Mouse (Mus musculus) kidney, embryonic 15.5 days (tissue): ENCODE data around the gene Tceal1. TPM values are rescaled to one million over a fixed set of nuclear protein-coding genes. Genes with fewer than 3 reads are reported as not detected.
"Not testable (repeated sequence)": the region's sequence is repeated elsewhere in the genome, so short reads cannot be mapped to it uniquely, and the experiment has no call there.

ENCODE experiments used
- ATAC-seq: fragments of 200-750 bp; cut with Nextera tagmentation; replicated peaks from 2 replicates; pipeline ENCODE4 v1.8.0; 2017; ENCODE audit warnings: moderate TSS enrichment; ENCODE audit not compliant: low FRiP score
- H3K27ac ChIP-seq: fragments of 300-500 bp; sonication (generic); 2 replicates; pipeline ENCODE4 v1.5.1; 2015; ENCODE audit warnings: mild to moderate bottlenecking, inconsistent platforms
- H3K27me3 ChIP-seq: fragments of 300-500 bp; sonication (generic); 2 replicates; pipeline ENCODE4 v1.6.1; 2015; ENCODE audit warnings: inconsistent platforms
- H3K36me3 ChIP-seq: fragments of 300-500 bp; sonication (generic); 2 replicates; pipeline ENCODE4 v1.6.1; 2015; ENCODE audit warnings: inconsistent platforms
- H3K4me1 ChIP-seq: fragments of 300-500 bp; sonication (generic); 2 replicates; pipeline ENCODE4 v1.6.1; 2015; ENCODE audit warnings: inconsistent platforms
- H3K4me2 ChIP-seq: fragments of 300-500 bp; sonication (generic); 2 replicates; pipeline ENCODE4 v1.6.1; 2015; ENCODE audit warnings: moderate library complexity, mild to moderate bottlenecking, inconsistent platforms
- H3K4me3 ChIP-seq: fragments of 300-500 bp; sonication (generic); replicated peaks from 2 replicates; pipeline ENCODE4 v1.5.1; 2015; ENCODE audit warnings: mild to moderate bottlenecking, inconsistent platforms
- H3K9ac ChIP-seq: fragments of 300-500 bp; sonication (generic); 2 replicates; pipeline ENCODE4 v1.6.1; 2015; ENCODE audit warnings: mild to moderate bottlenecking, inconsistent platforms
- H3K9me3 ChIP-seq: fragments of 300-500 bp; sonication (generic); replicated peaks from 2 replicates; pipeline ENCODE4 v1.6.1; 2016; ENCODE audit warnings: inconsistent platforms
- WGBS: fragments of 180-500 bp; shearing (Covaris S2); methylation state at CpG from one replicate; pipeline ENCODE4 v1.1.7; 2015; ENCODE audit warnings: mixed read lengths; 5-methylcytosine and 5-hydroxymethylcytosine counted together
- polyA plus RNA-seq: library from polyadenylated mRNA; unstranded; fragments of >200 nt; fragmentation: Nextera tagmentation; extraction: Ambion mirVana; gene quantifications from 2 replicates; pipeline ENCODE4 v1.2.1, GENCODE M21; 2015

Tceal1 gene
- polyA plus RNA-seq, result 10.4 and 11.8 TPM in 2 replicates

DNA sequence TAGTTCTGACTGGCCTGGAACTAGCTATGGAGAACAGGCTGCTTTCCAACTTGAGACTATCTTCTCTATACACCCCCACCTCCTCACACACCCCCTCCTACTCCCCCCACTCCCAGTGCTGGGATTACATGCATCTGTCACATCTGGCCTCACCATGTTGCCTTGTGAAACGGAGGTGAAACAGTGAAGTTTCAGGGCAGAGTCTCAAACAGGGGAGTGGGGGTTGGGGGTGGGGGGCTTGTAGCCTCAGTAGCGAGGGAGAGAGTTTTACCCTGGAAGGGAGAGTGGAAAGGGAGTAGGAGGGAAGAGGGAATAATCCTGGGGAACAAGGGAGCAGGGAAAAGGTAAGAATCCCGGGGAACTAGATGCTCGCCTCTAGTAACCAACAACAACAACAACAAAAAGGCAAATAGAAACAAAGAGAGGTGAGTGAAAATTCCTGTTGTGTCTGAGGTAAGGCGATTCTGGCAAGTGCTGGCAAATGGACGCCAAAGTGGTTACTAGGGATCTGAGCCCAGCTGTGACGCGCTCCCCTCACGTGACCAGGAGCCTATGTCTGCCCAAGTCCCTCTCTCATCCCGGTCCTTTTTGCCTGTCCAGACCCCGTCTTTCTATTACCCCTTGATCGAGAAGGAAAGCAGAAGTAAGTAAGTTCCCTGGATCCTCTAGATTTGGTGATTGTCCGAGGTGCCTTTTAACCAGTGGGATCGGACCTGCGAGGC is at the start of gene Tceal1:
Gene Tceal1, plus strand, starts transcription at position 537 of the 722 bp plus-strand sequence.
- Histone ChIP-seq H3K9ac (peak within 1 kb of the TSS; percentile 56), H3K4me2 (peak within 1 kb of the TSS; percentile 60), H3K27me3 (peaks cover 15% of the 10 kb centered on the region), H3K36me3 (no peaks in the 10 kb centered on the region), H3K4me3 (peak within 1 kb of the TSS; percentile 54), H3K4me1 (0 out of 2 replicates have a peak, but pooled peaks cover 2% of the 10 kb centered on the region), H3K27ac (peak within 1 kb of the TSS; percentile 85), H3K9me3 (no peaks in the 10 kb centered on the region)
- ATAC-seq, result peak; percentile 93
- 20% methylated on average over 15 of the region's 15 CpGs for WGBS

- Histone ChIP-seq H3K9me3 (no peaks in the 10 kb centered on the region), H3K4me1 (no peaks in the 10 kb centered on the region), H3K9ac (peak overlapping the region; percentile 17; the same call in 1 of the 2 replicates), H3K36me3 (no peaks in the 10 kb centered on the region), H3K27me3 (peaks cover 21% of the 10 kb centered on the region), H3K27ac (no peak overlapping the region), H3K4me2 (peak overlapping the region; percentile 68), H3K4me3 (peak overlapping the region; percentile 45)
- WGBS, result 19% methylated on average over 13 of the region's 20 CpGs
- ATAC-seq, result peak; percentile 78
These were observed 41.5 kb upstream of the Tceal1 start for GRCm38 (mm10) chrX:136666281-136666706.

GRCm38 (mm10) chrX:136666762-136667464 is 40.9 kb upstream of the Tceal1 start:
- ATAC-seq, result peak; percentile 36
- Histone ChIP-seq H3K27me3 (peaks cover 21% of the 10 kb centered on the region), H3K4me2 (peak overlapping the region; percentile 68), H3K4me3 (peak overlapping the region; percentile 45), H3K9ac (0 out of 2 replicates have a peak overlapping the region, but pooled peaks have one; percentile 17)
- WGBS, result 26% methylated on average over 20 of the region's 24 CpGs
- H3K4me1 ChIP-seq, H3K27ac ChIP-seq, H3K9me3 ChIP-seq, H3K36me3 ChIP-seq: not testable (repeated sequence)

GRCm38 (mm10) chrX:136668794-136669193 is 39.0 kb upstream of the Tceal1 start:
- Histone ChIP-seq H3K36me3 (no peaks in the 10 kb centered on the region), H3K4me3 (no peak overlapping the region), H3K27ac (no peak overlapping the region), H3K9me3 (no peaks in the 10 kb centered on the region), H3K4me2 (no peak overlapping the region), H3K4me1 (no peaks in the 10 kb centered on the region), H3K27me3 (peaks cover 21% of the 10 kb centered on the region), H3K9ac (no peak overlapping the region)
- no peak for ATAC-seq
- WGBS, result 78% methylated on average over 2 of the region's 2 CpGs

DNA sequence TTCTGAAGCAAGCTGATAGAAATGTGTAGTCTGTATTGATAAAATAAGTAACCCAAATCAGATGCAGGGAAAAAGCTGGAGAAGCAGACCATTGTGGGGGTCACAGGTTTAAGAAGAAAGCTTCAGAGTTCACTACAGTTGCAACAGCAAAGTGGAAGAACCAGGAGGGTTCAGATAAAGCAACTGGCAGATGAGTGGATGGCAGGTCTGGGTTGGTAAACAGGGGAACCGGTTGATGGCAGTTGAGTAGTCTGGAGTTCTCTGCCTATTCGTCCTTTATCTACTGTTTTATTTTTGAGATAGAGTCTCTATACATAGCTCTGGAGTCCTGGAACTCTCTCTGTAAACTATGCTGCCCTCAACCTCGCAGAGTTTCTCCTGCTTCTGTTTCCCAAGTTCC is 26.8 kb upstream of the Tceal1 start:
- WGBS, result 84% methylated on average over 3 of the region's 3 CpGs
- Histone ChIP-seq H3K27ac (no peak overlapping the region), H3K36me3 (no peaks in the 10 kb centered on the region), H3K9ac (no peak overlapping the region), H3K4me2 (no peak overlapping the region), H3K4me3 (no peak overlapping the region), H3K4me1 (no peaks in the 10 kb centered on the region), H3K27me3 (peaks cover 3% of the 10 kb centered on the region; the same call in 1 of the 2 replicates), H3K9me3 (no peaks in the 10 kb centered on the region)
- no peak for ATAC-seq

- H3K27me3 ChIP-seq, H3K9me3 ChIP-seq, H3K9ac ChIP-seq, H3K4me2 ChIP-seq, H3K4me1 ChIP-seq, H3K4me3 ChIP-seq, H3K27ac ChIP-seq, H3K36me3 ChIP-seq: not testable (repeated sequence)
- 47% methylated on average over 3 of the region's 3 CpGs for WGBS
- ATAC-seq, result peak; percentile 94
These were observed 16.0 kb upstream of the Tceal1 start for GRCm38 (mm10) chrX:136691606-136692293.

- Histone ChIP-seq H3K4me1 (no peaks in the 10 kb centered on the region), H3K4me2 (no peak overlapping the region), H3K9ac (no peak overlapping the region), H3K4me3 (no peak overlapping the region), H3K9me3 (no peaks in the 10 kb centered on the region), H3K27me3 (no peaks in the 10 kb centered on the region), H3K36me3 (no peaks in the 10 kb centered on the region), H3K27ac (no peak overlapping the region)
- ATAC-seq, result no peak
- 82% methylated on average over 4 of the region's 4 CpGs for WGBS
These were observed 15.5 kb upstream of the Tceal1 start for GRCm38 (mm10) chrX:136692294-136692675.

GRCm38 (mm10) chrX:136693196-136693595 is 14.6 kb upstream of the Tceal1 start:
- Histone ChIP-seq H3K9me3 (no peaks in the 10 kb centered on the region), H3K4me1 (no peaks in the 10 kb centered on the region), H3K4me2 (no peak overlapping the region), H3K36me3 (no peaks in the 10 kb centered on the region), H3K27me3 (no peaks in the 10 kb centered on the region), H3K27ac (no peak overlapping the region), H3K4me3 (no peak overlapping the region), H3K9ac (no peak overlapping the region)
- no peak for ATAC-seq
- 84% methylated on average over 5 of the region's 5 CpGs for WGBS

GRCm38 (mm10) chrX:136708168-136708681 is 443 bp downstream of the Tceal1 start:
- Histone ChIP-seq H3K27ac (peak overlapping the region; percentile 85), H3K4me3 (peak overlapping the region; percentile 54), H3K9me3 (no peaks in the 10 kb centered on the region), H3K9ac (peak overlapping the region; percentile 56), H3K27me3 (peaks cover 15% of the 10 kb centered on the region), H3K4me2 (peak overlapping the region; percentile 60), H3K36me3 (no peaks in the 10 kb centered on the region), H3K4me1 (0 out of 2 replicates have a peak, but pooled peaks cover 2% of the 10 kb centered on the region)
- peak; percentile 90 for ATAC-seq
- 11% methylated on average over 18 of the region's 18 CpGs for WGBS

GRCm38 (mm10) chrX:136708782-136709181 is 1.0 kb downstream of the Tceal1 start:
- peak overlapping the region; percentile 54 for H3K4me3 ChIP-seq
- 29% methylated on average over 14 of the region's 14 CpGs for WGBS
- peak overlapping the region; percentile 60 for H3K4me2 ChIP-seq
- H3K27ac ChIP-seq, result peak overlapping the region; percentile 85
- peak overlapping the region; percentile 56 for H3K9ac ChIP-seq
- peak; percentile 55 for ATAC-seq
- H3K36me3 ChIP-seq, result no peaks in the 10 kb centered on the region
- no peaks in the 10 kb centered on the region for H3K9me3 ChIP-seq
- H3K27me3 ChIP-seq, result peaks cover 15% of the 10 kb centered on the region
- 0 out of 2 replicates have a peak, but pooled peaks cover 2% of the 10 kb centered on the region for H3K4me1 ChIP-seq

- not testable (repeated sequence) for H3K9ac ChIP-seq, H3K36me3 ChIP-seq, H3K9me3 ChIP-seq, H3K4me3 ChIP-seq, H3K27ac ChIP-seq, H3K4me2 ChIP-seq, H3K4me1 ChIP-seq
- ATAC-seq, result peak; percentile 95
- peaks cover 22% of the 10 kb centered on the region for H3K27me3 ChIP-seq
- 35% methylated on average over 3 of the region's 3 CpGs for WGBS
These were observed 7.1 kb downstream of the Tceal1 start for GRCm38 (mm10) chrX:136714742-136715474.
